Mouse (Mus musculus) spleen, adult 2 months (tissue): ENCODE data around the gene Dnajb13. TPM values are rescaled to one million over a fixed set of nuclear protein-coding genes. Genes with fewer than 3 reads are reported as not detected.

Experiments used
- DNase-seq, 2 experiments: peaks; one replicate each; pipeline versions ENCODE4 v3.0.0 to v3.0.0-alpha.2; 2012 to 2021; ENCODE audit warnings: low spot score in 2 of 2, low read depth in 1 of 2
- H3K27ac ChIP-seq: fragments of 200-500 bp; 2 replicates; pipeline ENCODE4 v1.5.1; 2012; ENCODE audit warnings: low read length, inconsistent platforms; ENCODE audit not compliant: insufficient read depth
- H3K27me3 ChIP-seq: fragments of 200-500 bp; 2 replicates; pipeline ENCODE4 v1.6.1; 2012; ENCODE audit warnings: mild to moderate bottlenecking, moderate library complexity, low read length, inconsistent platforms; ENCODE audit not compliant: control insufficient read depth, insufficient read depth
- H3K36me3 ChIP-seq: fragments of 200-500 bp; 2 replicates; pipeline ENCODE4 v1.6.1; 2012; ENCODE audit warnings: mild to moderate bottlenecking, low read length, inconsistent platforms; ENCODE audit not compliant: control insufficient read depth, insufficient read depth
- H3K4me1 ChIP-seq: fragments of 200-500 bp; 2 replicates; pipeline ENCODE4 v1.6.1; 2011; ENCODE audit warnings: inconsistent platforms; ENCODE audit not compliant: control insufficient read depth, insufficient read depth, insufficient read length
- H3K4me3 ChIP-seq: fragments of 200-500 bp; 2 replicates; pipeline ENCODE4 v1.5.1; 2011; ENCODE audit warnings: mild to moderate bottlenecking, inconsistent platforms; ENCODE audit not compliant: insufficient read depth, insufficient read length; ENCODE audit errors: extremely low read depth
- CTCF ChIP-seq: fragments of 200-500 bp; IDR thresholded peaks from 2 replicates; pipeline ENCODE4 v1.5.1; 2011; ENCODE audit warnings: mild to moderate bottlenecking, inconsistent platforms; ENCODE audit not compliant: insufficient read depth, insufficient read length, insufficient replicate concordance; ENCODE audit errors: extremely low read depth
- POLR2A ChIP-seq: fragments of 200-500 bp; IDR thresholded peaks from 2 replicates; pipeline ENCODE4 v1.6.1; 2011; ENCODE audit warnings: low read depth, low read length, inconsistent platforms
- WGBS: fragments of 180-500 bp; shearing (Covaris S2); methylation state at CpG from one replicate; pipeline ENCODE4 v1.1.7; 2018; 5-methylcytosine and 5-hydroxymethylcytosine counted together
- polyA plus RNA-seq: library from polyadenylated mRNA; depleted of rRNA; stranded (reverse); fragments of >200 nt; gene quantifications from 2 replicates; pipeline ENCODE4 v1.2.3, GENCODE M21; 2012

The Dnajb13 gene
- polyA plus RNA-seq, 1 experiment = 3.8 TPM

DNA sequence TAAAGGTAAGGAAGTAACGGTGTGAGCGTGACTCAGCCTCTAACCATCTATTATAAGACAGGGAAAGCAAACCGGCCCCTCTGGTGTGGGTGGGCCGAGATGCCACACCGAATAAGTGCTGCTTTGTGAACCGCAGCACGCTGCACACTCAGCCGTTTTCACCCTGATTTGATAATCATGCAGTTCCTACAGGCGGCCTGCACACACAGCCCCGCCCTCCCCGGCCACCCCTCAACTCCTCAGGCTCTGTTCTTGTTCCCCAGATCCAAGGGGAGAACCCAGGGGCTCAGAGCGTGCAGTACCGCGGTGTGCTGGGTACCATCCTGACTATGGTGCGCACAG, 35.0 kb downstream of the Dnajb13 start:
- no peaks in the 10 kb centered on the region for H3K27me3 ChIP-seq
- no peaks in the 10 kb centered on the region for H3K36me3 ChIP-seq
- DNase-seq = no peak
- H3K27ac ChIP-seq = no peak overlapping the region
- WGBS = 88% methylated on average over 15 of the region's 15 CpGs
- no peaks in the 10 kb centered on the region for H3K4me1 ChIP-seq
- TF ChIP-seq CTCF (no peak), POLR2A (no peak)
- no peak overlapping the region for H3K4me3 ChIP-seq

DNA sequence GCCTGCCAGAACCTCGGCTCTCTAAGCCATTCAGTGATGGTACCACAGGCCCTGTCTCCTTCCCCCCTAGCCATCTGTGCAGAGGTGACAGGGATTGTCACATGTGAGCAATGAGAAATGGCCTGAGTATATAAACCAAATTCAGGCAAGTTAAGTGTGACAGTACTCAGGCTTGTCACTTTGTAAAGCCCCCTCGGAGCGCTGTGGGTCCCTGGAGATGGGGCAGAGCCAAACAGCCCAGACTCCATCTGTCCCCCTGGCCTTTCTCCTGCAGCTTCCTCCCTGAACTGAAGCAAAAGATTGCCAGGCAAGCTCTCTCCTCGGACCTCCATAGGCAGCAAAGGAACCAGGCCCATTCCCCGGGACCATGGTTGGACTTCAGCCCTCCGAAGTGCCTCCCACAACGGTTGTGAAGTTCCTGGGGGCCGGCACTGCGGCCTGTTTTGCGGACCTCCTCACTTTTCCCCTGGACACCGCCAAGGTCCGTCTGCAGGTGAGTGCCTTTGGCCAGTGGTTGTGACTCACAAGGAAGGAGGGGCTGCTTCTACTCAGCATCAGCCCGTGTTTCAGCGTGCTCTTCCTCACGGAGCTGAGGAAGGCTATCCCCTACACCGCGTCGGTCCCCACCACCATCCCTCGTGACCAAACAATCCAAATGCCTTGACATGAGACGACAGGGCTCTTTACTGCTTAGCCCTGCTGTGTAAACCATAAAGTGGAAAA, 35.5 kb downstream of the Dnajb13 start:
- 94% methylated on average over 20 of the region's 20 CpGs for WGBS
- H3K27me3 ChIP-seq = no peaks in the 10 kb centered on the region
- no peak for DNase-seq
- H3K36me3 ChIP-seq = no peaks in the 10 kb centered on the region
- no peak overlapping the region for H3K4me3 ChIP-seq
- no peaks in the 10 kb centered on the region for H3K4me1 ChIP-seq
- TF ChIP-seq POLR2A = no peak
- no peak for TF ChIP-seq CTCF
- no peak overlapping the region for H3K27ac ChIP-seq

DNA sequence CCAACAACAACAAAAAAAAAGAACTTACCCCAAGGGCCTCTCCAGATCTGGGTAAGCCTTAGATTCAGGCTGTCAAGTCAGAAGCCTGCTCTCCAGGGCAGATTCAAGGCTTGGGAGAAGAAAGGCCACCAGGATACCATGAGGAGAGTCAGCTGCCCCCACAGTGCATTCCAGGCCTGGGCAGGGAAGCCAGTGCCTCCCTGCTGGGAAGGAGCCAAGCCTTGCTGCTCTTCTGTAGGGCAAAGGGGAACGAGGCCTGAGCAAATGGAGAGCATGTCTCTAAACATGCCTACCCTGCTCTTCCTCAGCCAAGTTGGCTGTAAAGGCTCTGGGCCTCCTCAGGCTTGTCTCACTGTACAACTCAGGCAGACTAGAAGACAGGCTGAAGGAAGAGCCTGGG, 40.1 kb downstream of the Dnajb13 start:
- 0 out of 2 replicates have a peak, but pooled peaks cover 2% of the 10 kb centered on the region for H3K36me3 ChIP-seq
- no peaks in the 10 kb centered on the region for H3K27me3 ChIP-seq
- H3K4me3 ChIP-seq = no peak overlapping the region
- no peaks in the 10 kb centered on the region for H3K4me1 ChIP-seq
- H3K27ac ChIP-seq = no peak overlapping the region
- 85% methylated on average over 1 of the region's 1 CpGs for WGBS
- TF ChIP-seq CTCF = no peak
- TF ChIP-seq POLR2A = no peak
- DNase-seq = no peak

DNA sequence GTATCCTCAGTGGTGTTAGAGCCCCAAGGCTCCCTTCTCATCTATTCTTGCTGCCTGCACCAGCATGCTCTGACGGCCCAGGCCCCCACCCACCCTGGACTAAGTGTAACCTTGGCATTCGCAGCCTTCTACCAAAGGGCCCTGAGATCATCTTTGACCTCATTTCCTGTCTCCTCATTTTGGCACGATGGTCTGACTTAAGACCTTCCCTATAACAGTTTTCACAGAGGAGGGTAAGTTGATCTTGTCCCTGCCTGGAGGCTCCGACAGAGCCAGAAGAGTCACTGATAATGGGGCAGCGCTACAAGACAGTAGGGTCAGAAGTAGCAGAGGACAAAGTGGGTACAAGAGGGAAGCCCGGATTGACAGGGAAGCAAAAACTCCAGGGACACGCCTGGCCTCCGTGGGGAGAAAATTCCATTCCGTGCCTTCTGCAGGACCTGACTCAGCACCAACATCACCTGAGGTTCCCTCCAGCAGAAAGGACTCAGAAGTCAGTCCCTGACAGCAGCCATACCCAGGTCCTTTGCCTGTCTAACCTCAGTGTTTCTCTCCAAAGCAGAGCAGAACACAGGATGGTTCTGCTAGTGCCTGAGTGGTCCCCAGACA, 40.8 kb downstream of the Dnajb13 start:
- DNase-seq = no peak
- no peak overlapping the region for H3K4me3 ChIP-seq
- WGBS = 80% methylated on average over 9 of the region's 9 CpGs
- peaks cover 4% of the 10 kb centered on the region; the same call in 1 of the 2 replicates for H3K36me3 ChIP-seq
- no peak overlapping the region for H3K27ac ChIP-seq
- TF ChIP-seq POLR2A (no peak), CTCF (no peak)
- no peaks in the 10 kb centered on the region for H3K27me3 ChIP-seq
- H3K4me1 ChIP-seq = no peaks in the 10 kb centered on the region

DNA sequence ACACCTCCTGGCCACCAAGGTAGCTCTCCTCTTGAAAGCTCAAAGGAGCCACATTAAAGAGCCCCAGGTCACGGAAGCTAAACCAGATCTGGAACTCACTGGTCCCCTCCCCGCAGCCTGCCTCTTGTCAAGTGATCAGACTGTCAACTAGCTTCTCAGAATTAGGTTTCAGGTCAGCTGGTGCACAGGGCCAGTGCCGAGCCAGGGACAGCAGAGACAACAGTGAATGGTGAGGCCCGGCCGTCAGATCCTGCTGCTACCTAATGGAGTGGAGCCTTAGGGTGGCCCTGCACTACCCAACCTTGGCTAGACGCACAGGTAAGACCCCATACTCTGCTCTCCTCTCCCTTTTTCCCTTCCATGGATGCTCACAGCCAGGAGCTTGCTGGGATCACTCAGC, 42.0 kb downstream of the Dnajb13 start, which contains the start of gene Ucp3:
TSS of gene Ucp3 (plus strand) at position 214 of the 400 bp plus-strand sequence.
- Histone ChIP-seq H3K4me3 (no peak within 1 kb of the TSS), H3K27ac (no peak within 1 kb of the TSS), H3K27me3 (no peaks in the 10 kb centered on the region), H3K4me1 (no peaks in the 10 kb centered on the region), H3K36me3 (peaks cover 5% of the 10 kb centered on the region; the same call in 1 of the 2 replicates)
- no peak for DNase-seq
- 91% methylated on average over 6 of the region's 6 CpGs for WGBS
- no peak for TF ChIP-seq POLR2A
- no peak for TF ChIP-seq CTCF

DNA sequence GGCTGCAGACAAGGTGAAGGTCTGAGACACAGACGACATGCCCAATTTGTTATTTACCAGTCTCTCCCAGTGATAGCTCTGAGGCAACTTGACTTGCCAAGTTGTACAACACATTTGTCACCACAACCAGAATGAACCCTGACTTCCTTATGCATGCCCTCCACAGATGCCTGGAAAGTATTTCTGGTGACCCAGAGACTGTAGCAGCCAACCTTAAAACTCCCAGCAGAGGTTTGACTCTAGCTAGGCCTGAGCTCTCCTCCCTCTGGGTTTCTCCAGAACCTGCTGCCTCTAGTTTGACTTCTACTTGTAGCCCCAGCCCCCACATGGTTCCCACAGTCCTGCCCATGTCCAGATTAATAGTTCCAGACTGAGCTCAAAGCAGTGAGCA, 43.4 kb downstream of the Dnajb13 start:
- Histone ChIP-seq H3K4me3 (no peak overlapping the region), H3K4me1 (no peaks in the 10 kb centered on the region), H3K27ac (no peak overlapping the region), H3K36me3 (peaks cover 7% of the 10 kb centered on the region), H3K27me3 (no peaks in the 10 kb centered on the region)
- 100% methylated on average over 1 of the region's 1 CpGs for WGBS
- no peak for DNase-seq
- TF ChIP-seq POLR2A = no peak
- no peak for TF ChIP-seq CTCF
